Mouse (Mus musculus) ZHBTc4 (cell line): Measurements from ENCODE around the gene Mgat1.
"Not testable (repeated sequence)": the region's sequence is repeated elsewhere in the genome, so short reads cannot be mapped to it uniquely, and the experiment has no call there.

Experiments
- DNase-seq: peaks from one replicate; pipeline ENCODE4 v3.0.0-alpha.2; 2011; ENCODE audit warnings: low read depth, low spot score

Gene Mgat1

DNA sequence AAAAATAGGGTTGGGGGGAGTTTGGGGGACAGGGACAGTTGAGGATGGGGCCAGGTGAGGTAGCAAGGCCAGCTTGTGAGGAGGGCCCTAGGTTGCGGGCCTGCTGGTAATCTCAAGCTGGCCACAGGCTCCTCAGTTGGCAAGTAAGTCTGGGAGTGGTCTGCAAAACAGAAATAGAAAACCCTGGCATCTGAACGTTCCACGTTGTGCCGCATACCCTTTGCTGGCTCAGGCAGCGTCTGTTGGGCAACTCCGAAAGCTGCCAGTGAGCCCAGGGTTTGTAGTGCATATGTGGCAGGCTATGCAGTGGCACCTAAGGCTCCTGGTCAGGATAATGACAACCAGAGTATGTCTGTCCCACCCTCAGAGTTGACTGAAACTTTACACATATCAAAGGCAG lies 19.2 kb downstream of the Mgat1 start:
- DNase-seq, result no peak

DNA sequence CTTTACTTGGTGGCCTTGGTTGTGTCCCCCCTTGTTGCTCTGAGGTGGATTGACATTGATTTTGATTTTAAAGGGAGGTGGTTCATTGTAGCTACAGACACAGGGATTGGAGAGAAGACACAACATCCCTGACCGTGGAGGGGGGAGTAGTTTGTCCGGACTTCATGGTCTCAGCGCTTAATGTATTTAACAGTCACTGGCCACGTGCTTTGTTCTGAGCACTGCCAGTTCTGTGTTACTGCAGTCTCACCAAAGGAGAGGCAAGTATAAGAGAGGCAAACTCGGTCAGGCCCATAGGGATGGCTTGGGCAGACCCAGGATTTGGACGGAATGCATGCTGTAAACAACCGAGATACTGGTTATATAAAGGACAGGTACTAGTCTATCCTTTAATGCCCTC lies 20.1 kb downstream of the Mgat1 start:
- no peak for DNase-seq

- DNase-seq, result peak; percentile 51
Measured at GRCm38 (mm10) chr11:49264622-49265021, 20.6 kb downstream of the Mgat1 start.

- no peak for DNase-seq
Measured at GRCm38 (mm10) chr11:49265101-49265500, 21.1 kb downstream of the Mgat1 start.

GRCm38 (mm10) chr11:49266671-49267070 lies 22.7 kb downstream of the Mgat1 start:
- no peak for DNase-seq

DNA sequence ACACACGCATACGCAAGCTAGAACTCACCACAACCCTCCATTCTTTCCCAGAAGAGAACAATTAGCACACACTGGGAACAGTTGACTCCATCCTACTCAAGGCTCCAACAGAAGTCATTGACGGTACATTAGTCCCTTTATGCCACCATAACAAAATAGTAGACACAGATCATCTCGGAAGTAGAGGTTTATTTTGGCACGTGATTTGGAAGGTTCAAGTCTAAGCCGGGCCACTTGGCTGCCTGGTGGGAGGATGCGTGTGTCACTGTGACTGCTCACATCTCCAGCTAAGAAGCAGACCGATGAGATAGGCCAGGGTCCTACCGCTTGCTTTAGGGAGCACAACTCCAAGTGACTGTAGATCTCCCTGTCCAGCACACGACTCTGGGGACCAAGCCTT lies 23.3 kb downstream of the Mgat1 start:
- DNase-seq, result no peak

GRCm38 (mm10) chr11:49267970-49268579 lies 24.1 kb downstream of the Mgat1 start:
- no peak for DNase-seq

- no peak for DNase-seq
Measured at GRCm38 (mm10) chr11:49269761-49270160, 25.8 kb downstream of the Mgat1 start.

- no peak for DNase-seq
Measured at GRCm38 (mm10) chr11:49270368-49270767, 26.4 kb downstream of the Mgat1 start.

- DNase-seq, result peak; percentile 78
Measured at GRCm38 (mm10) chr11:49271334-49271733, 27.3 kb downstream of the Mgat1 start.

- no peak for DNase-seq
Measured at GRCm38 (mm10) chr11:49273834-49274519, 30.0 kb downstream of the Mgat1 start.

DNA sequence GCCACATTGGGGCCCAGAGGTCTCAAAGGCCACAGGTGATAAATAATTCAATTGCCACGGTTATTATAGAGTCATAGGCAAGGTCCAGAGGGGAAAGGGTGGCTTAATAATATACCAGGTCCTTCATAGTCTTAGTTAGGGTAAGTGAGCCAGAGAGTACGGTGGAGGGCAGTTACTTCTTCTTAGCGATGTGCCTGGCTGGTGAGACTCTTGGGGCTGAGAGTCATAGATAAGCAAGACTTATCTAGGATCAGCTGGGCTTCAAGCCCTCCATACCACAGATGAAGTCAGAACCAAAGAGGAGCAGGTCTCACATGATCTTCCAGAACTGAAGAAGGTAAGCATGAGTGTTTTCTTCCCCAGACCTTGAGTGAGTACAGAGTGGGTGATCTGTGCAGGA lies 34.2 kb downstream of the Mgat1 start, which contains the start of gene Olfr1393:
Olfr1393 (plus strand) TSS at position 83 of the 400 bp plus-strand sequence.
- no peak for DNase-seq

DNA sequence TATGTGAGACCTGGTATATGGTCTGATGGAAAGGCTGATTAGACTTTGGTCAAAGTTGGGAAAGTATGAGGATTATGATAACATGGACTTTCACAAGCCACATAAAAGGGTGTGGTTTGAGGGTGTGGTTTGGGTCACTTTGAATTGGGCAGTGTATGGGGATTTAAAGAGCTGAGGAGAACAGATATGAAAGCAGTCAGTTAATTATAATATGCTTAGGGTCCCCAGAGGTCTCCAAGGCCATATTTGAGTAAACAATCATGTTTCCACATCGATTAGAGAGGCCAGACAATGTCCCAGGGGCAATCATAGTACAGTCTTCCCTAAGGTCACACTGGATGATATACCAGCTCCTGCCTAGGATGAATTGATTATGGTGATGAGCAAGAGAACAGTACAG lies 41.0 kb downstream of the Mgat1 start, which contains the start of gene Olfr1392:
Olfr1392 (plus strand) TSS at position 301 of the 400 bp plus-strand sequence.
- DNase-seq, result not testable (repeated sequence)

DNA sequence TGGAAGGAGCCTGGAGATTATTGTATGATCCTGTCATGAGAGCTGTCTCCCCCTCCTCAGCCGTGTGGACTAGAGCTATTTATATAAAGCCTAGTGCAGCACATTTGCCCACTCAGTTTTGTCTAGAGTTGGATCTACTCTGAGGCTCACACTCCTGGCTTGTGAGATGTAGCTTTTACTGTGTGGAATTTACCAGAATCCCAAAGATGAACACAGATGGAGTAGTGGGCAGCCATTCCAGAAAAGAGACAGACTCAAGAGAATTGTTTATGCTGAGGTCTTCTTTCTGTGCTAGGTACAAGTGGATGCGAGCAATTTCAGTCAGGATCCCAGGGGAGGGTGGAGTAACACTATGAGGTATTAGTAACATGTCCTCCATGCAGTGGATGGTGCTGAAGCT lies 43.3 kb downstream of the Mgat1 start:
- no peak for DNase-seq

- DNase-seq, result no peak
Measured at GRCm38 (mm10) chr11:49292777-49293176, 48.8 kb downstream of the Mgat1 start.

DNA sequence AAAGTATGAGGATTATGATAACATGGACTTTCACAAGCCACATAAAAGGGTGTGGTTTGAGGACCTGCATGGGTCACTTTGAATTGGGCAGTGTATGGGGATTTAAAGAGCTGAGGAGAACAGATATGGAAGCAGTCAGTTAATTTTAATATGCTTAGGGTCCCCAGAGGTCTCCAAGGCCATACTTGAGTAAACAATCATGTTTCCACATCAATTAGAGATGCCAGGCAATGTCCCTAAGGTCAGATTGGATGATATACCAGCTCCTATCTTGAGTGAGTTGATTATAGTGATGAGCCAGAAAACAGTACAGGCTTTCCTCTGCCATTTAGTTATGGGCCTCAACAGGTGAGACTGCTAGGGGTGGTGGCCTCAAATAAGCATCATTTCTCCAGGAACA lies 60.5 kb downstream of the Mgat1 start, which contains the start of gene Olfr10:
Olfr10 (plus strand) TSS at position 301 of the 400 bp plus-strand sequence.
- no peak for DNase-seq

GRCm38 (mm10) chr11:49308547-49308946 lies 64.6 kb downstream of the Mgat1 start:
- DNase-seq, result peak; percentile 58
